Mouse (Mus musculus) right cerebral cortex, postnatal 10 days (tissue): ENCODE results near the gene Ccdc177.
A peak's percentile ranks its signal among the peaks of the same experiment; 100 is the strongest.

Source experiments
- DNase-seq, 2 experiments: peaks; one replicate each; pipeline ENCODE4 v3.0.0; 2021; ENCODE audit warnings: low spot score in 2 of 2

Ccdc177 gene

DNA sequence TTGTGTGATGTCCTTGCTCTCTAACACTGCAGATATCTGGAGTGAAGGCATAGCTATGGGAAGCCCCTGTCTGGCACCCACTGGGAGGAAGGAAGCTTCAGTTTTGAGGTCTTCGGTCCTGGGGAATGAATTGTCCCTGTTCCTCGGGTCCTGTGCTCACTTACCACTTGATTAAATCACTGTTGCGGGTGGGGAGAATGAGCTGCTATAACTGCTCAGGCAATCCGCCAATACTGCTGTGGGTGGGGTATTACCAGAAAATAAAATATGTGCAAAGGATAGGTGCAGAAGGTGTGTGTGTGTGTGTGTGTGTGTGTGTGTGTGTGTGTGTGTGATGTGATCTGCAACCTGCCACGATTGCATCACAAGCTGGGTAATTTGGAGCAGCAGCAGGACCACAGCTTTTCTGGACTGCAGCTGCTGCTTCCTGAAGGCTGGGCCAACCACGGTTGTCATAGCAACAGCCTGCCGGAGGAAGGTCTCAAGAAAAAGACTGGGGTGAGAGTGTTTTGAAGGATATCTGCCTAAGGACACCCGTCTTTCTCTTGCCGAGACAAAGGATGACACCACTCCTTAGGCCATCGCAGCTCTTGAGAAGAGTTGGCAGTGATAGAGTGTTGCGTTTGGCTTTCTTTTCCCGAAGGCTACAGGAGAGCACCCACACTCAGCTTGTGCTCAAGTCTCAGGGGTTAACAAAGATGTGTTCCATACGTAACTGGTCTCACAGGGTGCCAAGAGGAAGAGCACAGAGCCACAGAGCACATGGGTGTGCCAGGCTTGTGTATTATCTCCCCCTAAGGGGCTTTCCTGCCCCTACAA is 23.8 kb downstream of the Ccdc177 start:
- DNase-seq, result peak; percentile 87 to 92

DNA sequence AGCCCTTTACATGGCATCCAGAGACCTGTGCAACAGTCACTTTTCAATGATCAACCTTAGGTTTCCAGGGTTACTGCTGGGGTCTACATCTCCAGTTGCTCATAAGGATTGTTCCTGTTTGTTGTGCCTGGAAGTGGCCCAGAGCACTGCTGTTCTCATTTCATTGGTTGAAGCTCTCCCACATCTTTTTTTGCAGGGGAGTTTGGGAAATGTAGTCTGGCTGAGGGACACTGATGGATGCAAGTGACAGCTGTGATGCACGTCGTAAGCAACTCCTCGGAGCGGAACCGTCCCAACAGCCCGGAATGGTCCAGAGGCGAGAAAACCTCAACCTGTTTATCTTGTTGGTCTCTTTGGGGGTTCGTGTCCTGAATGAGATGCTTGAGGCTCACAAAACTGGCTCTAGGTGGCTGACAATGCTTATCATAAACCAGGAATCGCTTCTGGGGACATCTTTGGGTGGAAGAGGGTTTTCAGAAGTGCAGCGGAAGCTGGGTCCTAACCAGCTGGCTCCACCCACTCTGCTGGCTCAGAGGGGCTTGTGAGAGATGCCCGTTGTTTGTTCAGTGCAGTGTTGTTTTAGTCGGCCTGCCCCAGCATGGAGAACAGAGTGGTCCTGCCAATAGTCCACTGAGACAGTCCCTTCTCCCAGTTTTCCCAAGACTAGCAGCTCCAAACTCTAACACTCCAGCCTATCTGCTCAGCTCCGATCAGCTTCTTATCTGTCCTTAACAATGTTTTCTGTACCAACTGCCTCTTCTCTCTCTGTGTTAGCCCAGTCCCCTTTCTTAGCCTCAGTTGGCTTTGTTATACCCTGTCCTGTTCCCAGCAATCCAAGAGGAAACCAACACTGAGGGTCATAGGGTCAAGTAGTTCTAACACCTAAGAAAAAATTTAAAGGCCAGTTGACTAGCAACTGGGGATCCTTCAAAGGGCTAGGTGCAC is 25.7 kb downstream of the Ccdc177 start:
- DNase-seq, result no peak

DNA sequence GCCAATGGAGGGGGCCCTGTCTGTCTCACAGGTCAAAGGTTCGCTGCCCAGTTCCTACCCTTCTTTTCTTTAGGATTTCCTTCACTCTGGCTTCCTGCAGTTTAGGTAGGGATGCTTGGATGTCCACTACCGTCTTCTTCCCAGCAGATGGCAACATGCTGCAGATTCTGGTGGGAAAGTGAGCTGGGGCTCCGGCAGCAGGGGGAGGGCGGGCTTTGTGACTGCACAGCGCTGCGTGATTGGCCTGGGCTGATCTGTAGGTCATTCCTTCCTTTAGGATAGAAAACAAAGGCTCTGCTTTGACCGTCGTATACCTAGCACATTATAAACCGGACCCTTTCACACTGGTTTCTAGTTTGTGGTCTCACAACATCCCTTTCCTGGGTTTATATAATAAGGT is 29.9 kb downstream of the Ccdc177 start:
- DNase-seq, result peak; percentile 88 to 89

DNA sequence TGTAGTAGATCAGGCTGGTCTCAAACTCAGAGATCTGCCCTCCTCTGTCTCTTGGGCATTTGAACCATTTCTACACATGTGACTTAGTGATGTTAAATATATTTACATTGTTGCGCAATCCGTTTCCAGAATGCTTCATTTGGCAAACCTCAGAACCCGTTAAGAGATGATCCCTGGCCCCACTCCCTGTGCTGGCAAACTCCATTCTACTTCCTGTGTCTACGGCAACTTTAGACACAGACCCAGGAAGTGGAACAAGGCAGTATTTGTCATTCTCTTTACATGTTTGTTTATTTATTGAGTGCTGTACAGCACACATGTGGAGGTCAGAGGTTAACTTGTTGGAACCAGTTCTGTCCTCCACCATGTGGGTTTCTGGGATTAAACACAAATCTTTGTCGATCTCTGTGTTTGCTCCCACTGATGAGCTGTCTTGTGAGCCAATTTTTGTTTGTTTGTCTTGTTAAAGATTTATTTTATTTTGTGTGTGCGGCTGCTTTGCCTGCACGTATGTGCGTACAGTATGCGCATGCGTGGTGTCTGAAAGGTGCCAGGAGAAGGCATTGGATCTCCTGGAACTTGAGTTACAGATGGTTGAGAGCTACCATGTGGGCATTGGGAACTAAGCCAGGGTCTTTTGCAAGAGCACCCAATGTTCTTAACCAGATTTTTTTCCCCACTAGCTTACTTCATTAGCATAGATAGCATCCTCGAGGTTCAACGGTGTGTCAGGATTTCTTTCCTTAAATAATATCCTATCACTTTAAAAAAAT is 30.5 kb downstream of the Ccdc177 start:
- peak; percentile 55 to 67 for DNase-seq

DNA sequence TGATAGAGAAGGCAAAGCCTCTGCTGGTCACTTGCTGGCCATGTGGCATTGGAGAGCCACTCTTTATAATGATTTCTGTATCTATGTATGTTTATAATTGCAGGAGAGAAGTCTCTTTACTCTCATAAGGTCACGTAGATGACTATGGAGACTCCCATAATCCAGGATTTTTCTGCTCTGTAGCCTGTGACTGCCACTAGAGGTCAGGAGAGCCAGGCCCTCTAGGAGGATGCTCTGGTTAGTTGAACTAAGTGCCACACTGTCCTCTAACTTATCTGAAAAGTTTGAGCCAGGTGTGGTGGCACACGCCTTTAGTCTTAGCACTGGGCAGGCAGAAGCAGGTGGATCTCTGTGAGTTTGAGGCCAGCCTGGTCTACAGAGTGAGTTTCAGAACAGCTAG is 31.7 kb downstream of the Ccdc177 start:
- no peak for DNase-seq

DNA sequence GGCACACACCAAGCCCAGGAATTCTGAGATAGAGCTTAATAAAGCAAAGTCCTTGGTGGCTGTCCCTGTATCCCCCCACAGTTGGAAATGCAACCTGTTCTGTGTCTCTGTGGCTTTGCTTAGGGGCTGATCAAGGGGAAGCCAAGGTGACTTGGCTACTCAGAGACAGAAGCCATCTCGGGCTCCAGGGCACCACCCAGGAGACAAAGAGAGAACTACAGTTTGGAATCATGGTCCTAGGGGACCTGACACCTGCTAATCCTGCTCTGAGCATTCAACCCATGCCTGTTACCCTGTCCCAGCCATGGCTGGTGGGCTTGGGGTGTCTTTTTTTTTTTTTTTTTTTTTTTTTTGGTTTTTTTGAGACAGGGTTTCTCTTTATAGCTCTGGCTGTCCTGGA is 32.3 kb downstream of the Ccdc177 start:
- no peak for DNase-seq

DNA sequence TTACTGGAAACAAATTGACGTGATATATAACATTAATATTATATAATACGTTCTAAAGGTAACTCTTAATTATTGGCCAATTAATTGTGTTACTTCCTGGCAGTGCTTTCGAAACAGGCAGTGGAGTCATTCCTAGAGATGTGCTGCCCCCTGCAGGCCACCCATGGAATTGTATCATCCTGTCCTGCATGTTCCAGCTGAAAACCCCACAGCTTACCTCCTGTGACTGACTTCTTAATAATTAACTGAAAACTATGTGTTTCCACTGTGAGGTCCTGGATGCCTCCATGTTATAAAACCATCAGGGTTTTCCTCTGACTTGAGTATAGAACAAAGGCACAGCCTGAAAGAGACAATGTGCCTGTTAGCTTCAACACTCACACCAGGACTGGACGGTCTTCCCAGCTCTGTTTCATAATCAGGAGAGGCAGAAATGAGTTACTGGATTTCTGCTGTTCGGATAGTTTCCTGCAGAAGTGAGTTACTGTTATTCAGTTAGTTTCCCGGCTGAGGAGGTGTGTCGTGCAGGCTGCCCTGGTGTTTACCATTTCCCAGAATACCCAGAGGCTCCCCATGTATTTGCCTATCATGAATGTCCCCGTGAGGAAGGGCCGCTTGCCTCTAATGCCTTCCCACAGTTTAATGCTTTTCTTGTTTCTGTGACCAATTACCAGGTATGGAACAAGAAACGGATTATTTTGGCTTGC is 35.5 kb downstream of the Ccdc177 start:
- DNase-seq, result peak; percentile 80 to 91

DNA sequence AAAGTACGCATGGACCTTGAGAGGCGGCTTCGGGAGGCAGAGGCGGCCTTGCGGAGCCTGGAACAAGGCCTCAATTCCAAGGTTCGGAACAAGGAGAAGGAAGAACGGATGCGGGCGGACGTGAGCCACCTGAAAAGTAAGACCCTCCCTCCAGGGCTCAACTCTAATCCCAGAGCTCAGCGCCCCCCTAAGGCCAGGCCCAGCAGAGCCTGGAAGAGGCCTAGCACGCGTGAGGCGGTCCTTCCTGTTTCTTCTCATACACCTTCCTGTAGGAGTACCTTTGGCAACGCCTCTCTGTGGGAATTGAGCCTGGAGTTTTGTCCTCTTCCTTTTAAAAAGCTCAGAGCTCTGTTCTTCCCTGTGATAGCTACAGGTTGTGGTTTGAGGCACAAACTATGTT is 39.0 kb downstream of the Ccdc177 start:
- no peak for DNase-seq

DNA sequence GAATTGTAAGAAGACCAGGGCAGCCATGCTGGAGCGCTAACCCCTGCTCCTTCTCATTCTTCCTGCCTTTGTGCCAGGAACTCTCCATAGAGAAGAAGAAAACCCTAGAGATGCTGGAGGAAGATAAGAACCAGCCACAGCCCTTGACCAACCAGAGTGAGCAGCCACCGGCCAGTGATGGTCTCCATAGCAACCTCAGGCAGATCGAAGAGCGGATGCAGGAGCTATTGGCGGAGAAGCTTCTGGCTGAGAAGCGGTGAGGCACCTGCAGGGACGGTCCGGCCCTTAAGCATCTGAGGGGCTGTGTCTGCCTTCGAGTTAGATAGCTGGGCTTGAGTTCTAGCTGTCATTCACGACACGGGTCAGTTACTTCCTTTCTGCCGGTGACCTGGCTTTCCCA is 40.0 kb downstream of the Ccdc177 start:
- DNase-seq, result no peak

DNA sequence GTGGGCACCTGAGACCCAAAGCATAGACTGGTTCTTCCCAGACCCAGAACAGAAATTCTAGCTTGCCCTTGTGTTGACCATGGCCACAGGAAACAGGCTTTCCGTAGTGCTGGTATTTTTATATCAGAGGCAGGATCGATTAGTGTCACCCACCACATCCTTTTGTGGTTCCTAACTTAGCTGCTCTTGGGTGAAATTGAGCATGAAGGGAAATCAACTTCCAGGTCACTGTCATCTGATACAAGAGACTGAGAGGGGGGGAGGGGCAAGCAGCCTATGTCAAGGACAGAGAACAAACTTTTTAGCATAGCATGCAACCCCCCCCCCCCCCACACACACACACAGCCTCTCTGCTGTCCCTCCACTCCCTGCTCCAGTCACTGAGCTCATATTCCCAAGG is 41.3 kb downstream of the Ccdc177 start:
- no peak for DNase-seq

DNA sequence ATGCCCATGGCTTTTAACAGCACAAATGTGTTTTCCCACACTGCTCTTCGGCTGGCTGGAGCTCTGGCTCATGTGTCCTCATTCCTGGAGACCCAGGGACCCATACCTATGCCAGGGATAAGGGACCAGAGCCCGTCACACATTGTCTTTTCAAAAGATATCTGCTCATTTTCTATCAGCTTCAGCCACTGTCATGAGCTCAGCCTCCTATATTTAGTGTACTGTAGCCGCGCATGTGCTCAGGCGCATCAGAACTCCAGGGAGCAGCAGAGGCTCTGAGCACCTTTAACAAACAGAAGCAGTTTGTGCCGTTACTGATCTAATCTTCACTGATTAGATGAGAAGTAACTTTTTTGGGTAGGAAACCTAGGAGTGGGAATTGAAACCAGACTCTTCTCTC is 44.6 kb downstream of the Ccdc177 start:
- no peak for DNase-seq

DNA sequence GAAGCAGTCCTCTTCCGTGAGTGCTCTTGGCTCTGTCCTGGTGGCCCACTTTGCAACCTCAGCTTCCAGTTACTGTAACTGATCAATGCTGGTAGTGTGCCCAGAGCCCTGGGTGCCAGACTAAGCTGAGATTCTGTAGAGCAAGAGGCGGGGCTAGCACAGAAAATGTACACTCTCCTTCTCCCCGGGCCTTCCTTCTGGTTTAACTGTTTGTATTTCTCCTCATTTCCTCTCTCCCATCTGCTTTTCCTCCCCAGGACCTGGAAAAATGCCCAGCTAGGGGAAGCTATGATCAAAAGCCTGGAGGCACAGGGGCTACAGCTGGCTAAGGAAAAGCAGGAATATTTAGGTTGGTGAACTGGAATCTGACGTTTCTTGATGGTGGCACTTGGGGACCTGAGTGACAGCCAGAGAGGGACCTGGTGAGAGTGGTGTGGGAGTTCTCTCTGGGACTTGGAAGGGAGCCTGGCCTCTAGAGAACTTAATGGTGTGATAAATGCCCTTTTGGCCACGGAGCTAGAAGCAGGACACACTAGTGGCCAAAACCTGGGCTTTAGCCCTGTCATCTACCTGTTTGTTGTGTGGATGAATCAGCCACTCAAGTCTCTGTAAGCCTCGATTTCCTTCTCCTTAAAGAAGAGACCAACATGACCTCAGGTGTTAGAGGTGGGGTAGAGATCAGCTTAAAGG is 53.4 kb downstream of the Ccdc177 start:
- DNase-seq, result peak; percentile 63 to 71

DNA sequence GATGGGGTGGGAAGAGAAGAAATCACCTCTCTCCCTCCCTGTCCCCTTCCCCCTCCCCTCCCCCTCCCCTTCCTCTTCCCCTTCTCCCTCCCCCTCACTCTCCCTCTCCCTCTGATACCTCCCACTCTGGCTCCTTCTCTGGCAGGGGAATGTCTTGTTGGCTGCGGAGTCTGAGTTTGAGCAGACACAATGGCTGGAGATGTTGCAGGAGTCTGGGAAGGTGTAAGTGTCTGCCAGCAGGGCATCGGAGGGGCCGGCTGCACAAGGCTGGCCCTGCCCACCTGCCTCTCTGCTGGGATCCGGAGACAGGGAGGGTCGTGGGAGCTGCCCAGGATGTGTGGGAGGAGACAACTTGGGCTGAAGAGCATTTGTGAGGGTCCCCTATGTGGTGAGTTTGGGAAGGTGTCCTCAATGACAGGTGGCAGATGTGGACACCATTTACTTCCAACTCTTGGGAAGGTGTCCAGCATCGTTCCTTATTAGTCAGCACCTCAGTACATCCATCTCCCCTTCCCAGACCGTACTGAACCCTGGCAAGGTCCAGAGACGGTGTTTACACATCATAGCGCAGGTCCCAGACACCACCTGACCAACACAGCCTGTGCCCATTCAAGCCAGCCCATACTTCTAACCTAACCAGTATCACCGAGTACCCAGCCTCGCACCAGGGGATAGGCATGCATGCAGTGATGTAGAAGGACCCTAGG is 54.1 kb downstream of the Ccdc177 start:
- DNase-seq, result no peak
